Mouse (Mus musculus): ENCODE data around the gene Gm13030. TPM values are rescaled to one million over a fixed set of nuclear protein-coding genes. Genes with fewer than 3 reads are reported as not detected.
"Not testable (repeated sequence)": the region's sequence is repeated elsewhere in the genome, so short reads cannot be mapped to it uniquely, and the experiment has no call there.

Gene Gm13030
- total and polyA plus RNA-seq, 3 experiments, result not detected

- TF ChIP-seq NRF1 (IDR thresholded peaks at IDR 0.05; ENCODE audit: insufficient read depth, low read depth, low read length, poor library complexity, severe bottlenecking), result peak; percentile 76
- TF ChIP-seq MYC (IDR thresholded peaks at IDR 0.05; ENCODE audit: low read depth, low read length), result 0 out of 2 replicates have a peak, but pooled peaks have one; percentile 17
- peak; percentile 75 to 87 for TF ChIP-seq USF2 (IDR thresholded peaks at IDR 0.05; ENCODE audit: borderline replicate concordance in 1 of 2, insufficient read depth in 1 of 2, low read depth in 1 of 2, low read length in 2 of 2)
These were observed 40.0 kb upstream of the Gm13030 start, which contains the start of gene Otud3 (continued) for GRCm38 (mm10) chr4:138913797-138914196.

- peaks cover 13% of the 10 kb centered on the region for H3K79me2 ChIP-seq (ENCODE audit: control insufficient read depth, insufficient read depth, low read length, poor library complexity)
- no peaks in the 10 kb centered on the region for H3K9me3 ChIP-seq (replicated peaks; ENCODE audit: insufficient read depth, low read length)
- TF ChIP-seq GATA1 (IDR thresholded peaks at IDR 0.05; ENCODE audit: low read depth, low read length) (no peak), NRF1 (IDR thresholded peaks at IDR 0.05; ENCODE audit: insufficient read depth, low read depth, low read length, poor library complexity, severe bottlenecking) (no peak), UBTF (IDR thresholded peaks at IDR 0.05; ENCODE audit: borderline replicate concordance, insufficient read depth, low read depth, low read length) (0 out of 2 replicates have a peak, but pooled peaks have one; percentile 38)
- H3K36me3 ChIP-seq (ENCODE audit: control insufficient read depth in 1 of 2, insufficient read depth in 2 of 2, low read length in 2 of 2), result peaks cover 0 to 5% of the 10 kb centered on the region in 2 experiments; a peak in 1 of 4 replicates
- peaks cover 0 to 11% of the 10 kb centered on the region in 2 experiments; a peak in 3 of 4 replicates for H3K4me1 ChIP-seq (ENCODE audit: control insufficient read depth in 1 of 2, insufficient read depth in 2 of 2, low read length in 2 of 2)
- peak overlapping the region; percentile 79 to 84 for H3K4me3 ChIP-seq (ENCODE audit: control insufficient read depth in 1 of 2, insufficient read depth in 1 of 2, low read depth in 2 of 2, low read length in 2 of 2)
- no peaks in the 10 kb centered on the region for H3K27me3 ChIP-seq (ENCODE audit: control insufficient read depth in 1 of 2, insufficient read depth in 2 of 2, low read length in 2 of 2)
- peak; percentile 50 for DNase-seq (ENCODE audit: low read depth, low spot score)
- H3K9ac ChIP-seq (ENCODE audit: control insufficient read depth, low read depth, low read length, poor library complexity, severe bottlenecking), result peak overlapping the region; percentile 89
- H3K27ac ChIP-seq (ENCODE audit: control insufficient read depth, low read depth, low read length), result no peak overlapping the region
These were observed 39.5 kb upstream of the Gm13030 start for GRCm38 (mm10) chr4:138913141-138913787.

GRCm38 (mm10) chr4:138905624-138906337 lies 32.0 kb upstream of the Gm13030 start:
- TF ChIP-seq TAL1 (IDR thresholded peaks at IDR 0.05; ENCODE audit: low read length) (no peak), SIN3A (IDR thresholded peaks at IDR 0.05; ENCODE audit: low read length) (no peak)
- Histone ChIP-seq H3K4me3 (ENCODE audit: control insufficient read depth in 1 of 2, insufficient read depth in 1 of 2, low read depth in 2 of 2, low read length in 2 of 2) (no peak overlapping the region), H3K9me3 (replicated peaks; ENCODE audit: insufficient read depth, low read length) (no peaks in the 10 kb centered on the region), H3K79me2 (ENCODE audit: control insufficient read depth, insufficient read depth, low read length, poor library complexity) (no peaks in the 10 kb centered on the region), H3K27me3 (ENCODE audit: control insufficient read depth in 1 of 2, insufficient read depth in 2 of 2, low read length in 2 of 2) (no peaks in the 10 kb centered on the region), H3K9ac (ENCODE audit: control insufficient read depth, low read depth, low read length, poor library complexity, severe bottlenecking) (no peak overlapping the region), H3K27ac (ENCODE audit: control insufficient read depth, low read depth, low read length) (no peak overlapping the region), H3K36me3 (ENCODE audit: control insufficient read depth in 1 of 2, insufficient read depth in 2 of 2, low read length in 2 of 2) (peaks cover 0 to 2% of the 10 kb centered on the region in 2 experiments; a peak in 1 of 4 replicates), H3K4me1 (ENCODE audit: control insufficient read depth in 1 of 2, insufficient read depth in 2 of 2, low read length in 2 of 2) (no peaks in the 10 kb centered on the region)
- DNase-seq (ENCODE audit: low read depth, low spot score), result no peak

- no peak for TF ChIP-seq CHD2 (IDR thresholded peaks at IDR 0.05; ENCODE audit: low read length)
- no peak for TF ChIP-seq SMC3 (IDR thresholded peaks at IDR 0.05; ENCODE audit: low read depth, low read length)
- no peak for TF ChIP-seq POLR2A (IDR thresholded peaks at IDR 0.05; ENCODE audit: control insufficient read depth in 1 of 2, insufficient read depth in 1 of 2, low read depth in 1 of 2, low read length in 2 of 2, poor library complexity in 1 of 2)
- no peak for TF ChIP-seq ZKSCAN1 (IDR thresholded peaks at IDR 0.05; ENCODE audit: low read depth, low read length)
- no peak for TF ChIP-seq POLR2AphosphoS2 (IDR thresholded peaks at IDR 0.05; ENCODE audit: low read length)
- no peak for TF ChIP-seq EP300 (IDR thresholded peaks at IDR 0.05; ENCODE audit: low read depth in 1 of 2, low read length in 2 of 2)
- no peak for TF ChIP-seq MYB (IDR thresholded peaks at IDR 0.05; ENCODE audit: low read depth, low read length)
- no peak for TF ChIP-seq MAZ (IDR thresholded peaks at IDR 0.05; ENCODE audit: low read depth, low read length)
- TF ChIP-seq MEF2A (IDR thresholded peaks at IDR 0.05; ENCODE audit: extremely low read depth, insufficient replicate concordance, low read depth, low read length, poor library complexity, severe bottlenecking), result no peak
- H3K27me3 ChIP-seq (ENCODE audit: control insufficient read depth in 1 of 2, insufficient read depth in 2 of 2, low read length in 2 of 2), result no peaks in the 10 kb centered on the region
- H3K4me3 ChIP-seq (ENCODE audit: control insufficient read depth in 1 of 2, insufficient read depth in 1 of 2, low read depth in 2 of 2, low read length in 2 of 2), result no peak overlapping the region
- no peaks in the 10 kb centered on the region for H3K4me1 ChIP-seq (ENCODE audit: control insufficient read depth in 1 of 2, insufficient read depth in 2 of 2, low read length in 2 of 2)
- no peak overlapping the region for H3K27ac ChIP-seq (ENCODE audit: control insufficient read depth, low read depth, low read length)
- no peaks in the 10 kb centered on the region for H3K9me3 ChIP-seq (replicated peaks; ENCODE audit: insufficient read depth, low read length)
- no peaks in the 10 kb centered on the region; a peak in 1 of 4 replicates for H3K36me3 ChIP-seq (ENCODE audit: control insufficient read depth in 1 of 2, insufficient read depth in 2 of 2, low read length in 2 of 2)
- no peak for DNase-seq (ENCODE audit: low read depth, low spot score)
- H3K79me2 ChIP-seq (ENCODE audit: control insufficient read depth, insufficient read depth, low read length, poor library complexity), result no peaks in the 10 kb centered on the region
- no peak overlapping the region for H3K9ac ChIP-seq (ENCODE audit: control insufficient read depth, low read depth, low read length, poor library complexity, severe bottlenecking)
These were observed 25.6 kb upstream of the Gm13030 start for GRCm38 (mm10) chr4:138899361-138899760.

- not testable (repeated sequence) for H3K27ac ChIP-seq (ENCODE audit: control insufficient read depth, low read depth, low read length); H3K4me3 ChIP-seq (ENCODE audit: control insufficient read depth in 1 of 2, insufficient read depth in 1 of 2, low read depth in 2 of 2, low read length in 2 of 2); H3K9ac ChIP-seq (ENCODE audit: control insufficient read depth, low read depth, low read length, poor library complexity, severe bottlenecking); H3K79me2 ChIP-seq (ENCODE audit: control insufficient read depth, insufficient read depth, low read length, poor library complexity); H3K4me1 ChIP-seq (ENCODE audit: control insufficient read depth in 1 of 2, insufficient read depth in 2 of 2, low read length in 2 of 2); H3K36me3 ChIP-seq (ENCODE audit: control insufficient read depth in 1 of 2, insufficient read depth in 2 of 2, low read length in 2 of 2); DNase-seq (ENCODE audit: low read depth, low spot score); H3K27me3 ChIP-seq (ENCODE audit: control insufficient read depth in 1 of 2, insufficient read depth in 2 of 2, low read length in 2 of 2); H3K9me3 ChIP-seq (replicated peaks; ENCODE audit: insufficient read depth, low read length)
These were observed 20.0 kb upstream of the Gm13030 start for GRCm38 (mm10) chr4:138893789-138894188.
